Mouse (Mus musculus): ENCODE data around the gene Ube2n. TPM values are rescaled to one million over a fixed set of nuclear protein-coding genes. Genes with fewer than 3 reads are reported as not detected.
"Not testable (repeated sequence)": the region's sequence is repeated elsewhere in the genome, so short reads cannot be mapped to it uniquely, and the experiment has no call there.

The Ube2n gene
- total RNA-seq, 2 experiments from 2014 or later, result 60.4 to 65.8 TPM

DNA sequence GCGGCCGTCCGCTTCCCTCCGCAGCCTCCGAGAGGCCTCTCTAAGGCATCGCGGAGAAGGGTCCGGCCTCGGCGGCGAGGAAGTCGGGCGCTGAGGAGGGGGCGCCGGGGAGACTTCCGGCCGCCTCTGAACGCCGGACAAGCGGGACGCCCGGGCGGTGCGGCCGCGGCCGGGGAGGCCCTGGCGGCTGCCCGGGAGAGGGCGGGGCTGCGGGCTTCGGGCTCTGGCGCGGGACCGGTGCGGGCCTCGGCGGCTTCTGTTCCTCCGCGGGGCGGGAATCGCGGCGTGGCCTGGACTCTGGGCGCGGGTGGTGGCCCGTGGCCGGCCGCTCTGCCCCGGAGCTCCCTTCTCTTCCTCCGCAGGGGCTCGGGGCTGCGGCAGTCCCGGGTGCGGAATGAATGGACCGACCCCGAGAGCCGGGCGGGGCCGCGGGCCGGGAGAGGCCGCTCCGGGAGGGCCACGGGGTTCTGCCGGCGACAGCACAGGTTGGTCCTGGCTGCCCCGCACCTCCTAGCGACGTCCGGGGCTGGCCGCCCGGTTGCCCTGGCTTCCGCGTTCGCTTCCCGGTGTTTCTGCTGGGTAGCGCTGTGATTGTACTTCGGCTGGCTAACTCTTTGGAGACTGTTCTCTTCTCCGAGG lies 467 bp downstream of the Ube2n start:
- DNase-seq, result peak; percentile 6 to 35
- intact Hi-C loops (cut with DNase I), result no loop called here

- intact Hi-C loops (cut with DNase I), result no loop called here
- DNase-seq, result no peak
Observed at GRCm38 (mm10) chr10:95517656-95518055, 2.7 kb downstream of the Ube2n start.

- intact Hi-C loops (cut with DNase I), result no loop called here
- no peak for DNase-seq
Observed at GRCm38 (mm10) chr10:95525037-95525675, 10.2 kb downstream of the Ube2n start.

DNA sequence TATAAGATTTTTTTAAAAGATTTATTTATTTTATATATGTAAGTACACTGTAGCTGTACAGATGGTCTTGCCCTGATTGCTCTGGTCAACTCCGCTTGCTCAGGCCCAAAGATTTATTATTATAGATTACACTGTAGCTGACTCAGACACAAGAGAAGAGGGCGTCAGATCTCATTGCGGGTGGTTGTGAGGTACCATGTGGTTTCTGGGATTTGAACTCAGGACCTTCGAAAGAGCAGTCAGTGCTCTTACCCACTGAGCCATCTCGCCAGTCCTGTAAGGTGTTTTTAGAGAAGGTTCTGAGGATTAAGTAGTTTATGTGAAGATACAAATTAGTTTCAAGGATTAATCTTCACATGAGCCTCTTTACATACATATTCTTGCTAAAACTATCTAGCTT lies 10.9 kb downstream of the Ube2n start:
- DNase-seq, result no peak
- intact Hi-C loops (cut with DNase I), result no loop called here

- intact Hi-C loops (cut with DNase I), result no loop called here
- no peak for DNase-seq
Observed at GRCm38 (mm10) chr10:95526495-95527122, 11.7 kb downstream of the Ube2n start.

- DNase-seq, result no peak
- intact Hi-C loops (cut with DNase I), result no loop called here
Observed at GRCm38 (mm10) chr10:95530551-95531121, 15.7 kb downstream of the Ube2n start.

DNA sequence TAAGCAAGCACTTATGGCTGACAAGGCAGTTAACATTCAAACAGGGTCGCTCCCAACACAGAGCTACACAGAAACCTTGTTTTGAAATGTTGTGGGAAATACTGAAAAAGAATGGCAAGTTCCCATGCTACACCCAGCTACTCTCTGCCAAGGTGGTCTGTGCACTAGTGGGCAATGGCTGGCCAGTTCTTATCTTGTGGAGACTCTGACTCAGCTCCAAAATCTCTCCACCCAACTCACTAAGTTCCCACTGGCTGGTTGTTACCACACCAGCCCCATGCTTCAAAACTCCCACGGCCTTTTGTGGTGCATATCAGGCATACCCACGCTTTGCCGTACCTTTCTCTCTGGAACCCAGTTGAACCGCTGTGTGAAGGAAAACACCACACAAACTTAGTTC lies 18.0 kb downstream of the Ube2n start:
- intact Hi-C loops (cut with DNase I), result no loop called here
- no peak for DNase-seq

GRCm38 (mm10) chr10:95533382-95533781 lies 18.4 kb downstream of the Ube2n start:
- intact Hi-C loops (cut with DNase I), result no loop called here
- DNase-seq, result no peak

GRCm38 (mm10) chr10:95535399-95536221 lies 20.7 kb downstream of the Ube2n start:
- no peak for DNase-seq
- intact Hi-C loops (cut with DNase I), result no loop called here

DNA sequence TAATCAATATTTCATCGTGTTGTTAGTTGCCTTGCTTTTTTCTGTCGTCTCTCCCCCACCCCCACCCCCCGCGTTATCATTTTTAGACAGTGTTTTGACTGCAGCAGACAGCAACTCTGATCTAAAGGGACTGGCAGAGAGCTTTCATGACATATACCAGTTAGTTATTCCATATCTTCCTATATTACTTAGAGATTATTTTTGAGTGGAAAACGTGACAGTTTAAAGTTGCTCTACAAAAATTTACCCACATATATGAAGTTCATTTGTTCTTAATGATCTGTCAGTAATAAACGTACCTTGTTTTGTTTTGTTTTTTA lies 21.2 kb downstream of the Ube2n start:
- no peak for DNase-seq
- intact Hi-C loops (cut with DNase I), result no loop called here

DNA sequence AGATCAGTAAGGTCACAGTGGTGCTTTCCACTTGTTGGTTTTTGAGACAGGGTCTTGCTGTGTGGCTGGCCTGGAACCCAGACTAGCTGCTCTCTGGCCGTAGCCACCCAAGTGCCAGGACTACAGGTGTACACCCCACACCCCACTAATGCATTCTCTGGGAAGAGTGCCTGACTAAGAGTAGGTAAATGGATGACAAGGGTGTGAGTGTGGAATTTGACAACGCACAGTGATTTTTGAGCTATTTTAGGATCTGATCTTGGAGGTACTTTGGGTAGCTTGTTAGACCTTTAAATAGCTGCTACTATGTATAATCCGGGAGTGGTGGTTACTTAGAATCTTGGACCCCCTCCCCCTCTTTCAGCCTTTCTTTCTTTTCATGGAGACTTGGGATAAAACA lies 24.3 kb downstream of the Ube2n start:
- DNase-seq, result no peak
- intact Hi-C loops (cut with DNase I), result no loop called here

DNA sequence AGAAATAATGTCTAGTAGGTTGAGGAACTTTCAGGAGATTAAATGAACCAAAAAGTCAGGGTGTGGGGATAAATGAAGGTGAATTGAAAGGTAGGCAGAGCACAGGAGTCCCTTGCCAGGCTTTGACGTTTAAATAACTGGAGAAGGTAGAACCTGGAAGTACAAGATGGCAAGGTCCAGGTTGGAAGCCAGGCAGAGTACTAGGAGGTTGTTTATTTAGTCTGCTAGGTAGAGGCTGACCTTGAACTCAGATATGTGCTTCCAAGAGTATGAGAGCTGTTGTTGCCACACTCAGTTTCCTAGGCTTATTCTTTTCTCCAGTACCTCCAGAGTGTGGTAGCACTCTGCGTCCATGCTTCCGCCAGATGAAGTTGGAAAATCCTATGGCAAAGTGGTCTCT lies 24.9 kb downstream of the Ube2n start:
- no peak for DNase-seq
- intact Hi-C loops (cut with DNase I), result no loop called here

GRCm38 (mm10) chr10:95542916-95543315 lies 28.0 kb downstream of the Ube2n start:
- intact Hi-C loops (cut with DNase I), result no loop called here
- no peak for DNase-seq

DNA sequence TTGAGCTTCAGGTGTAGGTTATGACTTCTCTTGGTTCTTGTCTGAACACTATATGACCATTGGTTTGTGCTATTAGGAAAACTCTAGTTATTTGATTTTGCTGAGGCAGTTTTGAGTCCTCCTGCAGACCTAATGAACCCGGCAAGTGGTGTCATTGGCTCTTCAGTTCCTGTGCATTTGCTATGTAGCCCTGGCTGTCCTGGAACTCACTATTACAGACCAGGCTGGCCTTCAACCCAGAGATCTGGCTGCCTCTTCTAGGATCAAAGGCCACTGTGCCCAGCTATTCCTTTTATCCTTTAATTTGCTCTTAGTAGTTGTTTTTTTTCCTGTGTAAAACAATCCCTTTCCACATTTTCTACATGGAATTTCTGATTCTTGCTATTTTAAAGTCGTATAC lies 28.4 kb downstream of the Ube2n start:
- no peak for DNase-seq
- intact Hi-C loops (cut with DNase I), result no loop called here

DNA sequence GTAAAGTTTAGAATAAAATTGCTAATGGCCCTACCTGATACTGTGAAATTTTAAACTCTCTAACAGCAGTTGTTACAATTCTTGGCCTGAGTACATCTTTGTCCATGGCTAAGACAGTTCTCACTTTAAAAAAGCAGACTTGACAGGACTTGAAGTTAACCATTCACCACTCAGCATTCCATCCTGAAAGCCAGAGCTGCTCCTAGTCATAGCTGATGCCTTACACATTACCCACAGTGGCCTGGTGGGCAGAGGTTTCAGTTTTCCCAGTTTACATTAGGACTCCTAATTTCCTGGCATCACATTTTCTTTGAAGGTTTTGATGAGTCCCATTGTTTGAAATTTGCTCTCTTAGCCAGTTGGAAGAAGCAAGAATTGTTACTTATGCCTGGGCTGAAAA lies 29.1 kb downstream of the Ube2n start:
- intact Hi-C loops (cut with DNase I), result no loop called here
- no peak for DNase-seq

GRCm38 (mm10) chr10:95544651-95545050 lies 29.7 kb downstream of the Ube2n start:
- no peak for DNase-seq
- intact Hi-C loops (cut with DNase I), result no loop called here

GRCm38 (mm10) chr10:95545051-95545450 lies 30.1 kb downstream of the Ube2n start:
- intact Hi-C loops (cut with DNase I), result no loop called here
- DNase-seq, result no peak

- intact Hi-C loops (cut with DNase I), result no loop called here
- DNase-seq, result no peak
Observed at GRCm38 (mm10) chr10:95546178-95546577, 31.2 kb downstream of the Ube2n start.

GRCm38 (mm10) chr10:95548154-95548826 lies 33.3 kb downstream of the Ube2n start:
- DNase-seq, result no peak
- intact Hi-C loops (cut with DNase I), result no loop called here

GRCm38 (mm10) chr10:95549080-95549479 lies 34.1 kb downstream of the Ube2n start:
- intact Hi-C loops (cut with DNase I); DNase-seq: not testable (repeated sequence)

Measured in gastrocnemius, postnatal 36 days (tissue).